Mouse (Mus musculus) small intestine, adult 2 months (tissue): ENCODE data around the gene Pard6b. TPM values are rescaled to one million over a fixed set of nuclear protein-coding genes. Genes with fewer than 3 reads are reported as not detected.
A peak's percentile ranks its signal among the peaks of the same experiment; 100 is the strongest.
"Not testable (repeated sequence)": the region's sequence is repeated elsewhere in the genome, so short reads cannot be mapped to it uniquely, and the experiment has no call there.

Experiments used
- H3K27ac ChIP-seq: fragments of 200-500 bp; 2 replicates; pipeline ENCODE4 v1.5.1; 2012; ENCODE audit warnings: low read depth, low read length, control low read depth, inconsistent platforms; ENCODE audit not compliant: insufficient read depth
- H3K27me3 ChIP-seq: fragments of 200-500 bp; 2 replicates; pipeline ENCODE4 v1.6.1; 2012; ENCODE audit warnings: mild to moderate bottlenecking, moderate library complexity, low read length, inconsistent platforms; ENCODE audit not compliant: control insufficient read depth, insufficient read depth
- H3K36me3 ChIP-seq: fragments of 200-500 bp; 2 replicates; pipeline ENCODE4 v1.6.1; 2012; ENCODE audit warnings: mild to moderate bottlenecking, low read length, control low read depth, inconsistent platforms; ENCODE audit not compliant: control insufficient read depth, insufficient read depth
- H3K4me1 ChIP-seq: fragments of 200-500 bp; 2 replicates; pipeline ENCODE4 v1.6.1; 2012; ENCODE audit warnings: low read length, inconsistent platforms, mixed read lengths; ENCODE audit not compliant: control insufficient read depth, insufficient read depth, insufficient read length
- H3K4me3 ChIP-seq: fragments of 200-500 bp; 2 replicates; pipeline ENCODE4 v1.5.1; 2012; ENCODE audit warnings: low read depth, mild to moderate bottlenecking, control low read depth, inconsistent platforms, low read length, moderate library complexity
- CTCF ChIP-seq: fragments of 200-500 bp; IDR thresholded peaks from 2 replicates; pipeline ENCODE4 v1.5.1; 2012; ENCODE audit warnings: low read depth, mild to moderate bottlenecking, control low read depth, inconsistent platforms, low read length, moderate library complexity, mixed read lengths; ENCODE audit not compliant: insufficient replicate concordance, insufficient read length; ENCODE audit errors: extremely low read depth
- POLR2A ChIP-seq: fragments of 200-500 bp; IDR thresholded peaks from 2 replicates; pipeline ENCODE4 v1.6.1; 2012; ENCODE audit warnings: low read depth, mild to moderate bottlenecking, control low read depth, inconsistent platforms, low read length, moderate library complexity
- WGBS: fragments of 180-500 bp; shearing (Covaris S2); methylation state at CpG from one replicate; pipeline ENCODE4 v1.1.7; 2018; 5-methylcytosine and 5-hydroxymethylcytosine counted together
- polyA plus RNA-seq: library from polyadenylated mRNA; depleted of rRNA; stranded (reverse); fragments of >200 nt; gene quantifications from 2 replicates; pipeline ENCODE4 v1.2.3, GENCODE M21; 2012

The Pard6b gene
- polyA plus RNA-seq, 1 experiment = 55.5 TPM

DNA sequence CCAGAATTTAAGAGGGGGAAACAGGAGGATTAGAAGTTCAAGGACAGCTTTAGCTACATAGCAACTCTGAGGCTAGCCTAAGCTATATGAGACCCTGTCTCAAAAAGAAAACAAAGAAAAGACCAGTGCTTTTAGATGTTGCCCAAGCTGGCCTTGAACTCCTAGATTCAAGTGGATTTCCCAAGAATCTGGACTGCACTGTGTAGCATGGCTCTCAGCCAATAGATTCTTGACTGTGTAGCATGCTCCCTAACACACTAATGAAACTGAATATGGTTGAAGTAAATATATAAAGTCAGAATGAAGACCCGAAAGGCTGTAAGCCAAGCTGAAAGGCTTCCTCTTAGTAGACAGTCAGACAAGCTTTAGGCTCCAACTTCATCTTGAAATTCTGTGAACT is 28.6 kb upstream of the Pard6b start:
- Histone ChIP-seq H3K27me3 (peaks cover 19% of the 10 kb centered on the region), H3K27ac (no peak overlapping the region), H3K4me1 (peaks cover 5% of the 10 kb centered on the region), H3K4me3 (no peak overlapping the region), H3K36me3 (no peaks in the 10 kb centered on the region)
- 90% methylated on average over 1 of the region's 1 CpGs for WGBS
- TF ChIP-seq POLR2A (no peak), CTCF (no peak)

DNA sequence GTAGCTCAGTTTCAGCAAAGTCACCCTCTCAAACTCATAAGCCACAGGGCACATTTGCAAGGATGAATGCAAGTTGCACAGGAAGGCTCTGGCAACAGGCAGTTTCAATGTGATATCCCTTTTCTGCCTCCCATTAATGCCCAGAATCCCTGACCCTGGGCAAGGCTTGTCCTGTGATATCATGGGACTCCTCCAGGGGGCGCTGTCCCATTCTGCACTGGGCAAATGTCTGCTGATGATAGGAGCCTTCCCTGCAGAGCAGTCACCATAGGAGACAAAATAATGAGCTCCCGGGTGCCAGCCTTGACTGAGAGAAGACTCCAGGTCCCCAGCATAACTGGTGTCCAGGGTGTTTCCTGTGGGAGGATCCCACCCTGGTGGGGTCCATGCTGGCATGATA is 28.1 kb upstream of the Pard6b start:
- 17% methylated on average over 2 of the region's 2 CpGs for WGBS
- Histone ChIP-seq H3K36me3 (no peaks in the 10 kb centered on the region), H3K27ac (no peak overlapping the region)

GRCm38 (mm10) chr2:168054142-168054541 is 26.7 kb upstream of the Pard6b start:
- H3K36me3 ChIP-seq = no peaks in the 10 kb centered on the region
- WGBS = 86% methylated on average over 11 of the region's 11 CpGs
- TF ChIP-seq POLR2A (no peak), CTCF (no peak)

More for the DNA sequence above, 28.1 kb upstream of the Pard6b start:
- H3K4me3 ChIP-seq = no peak overlapping the region
- H3K4me1 ChIP-seq = peaks cover 5% of the 10 kb centered on the region
- peaks cover 19% of the 10 kb centered on the region for H3K27me3 ChIP-seq
- TF ChIP-seq CTCF (peak; percentile 70; the same call in 1 of the 2 replicates), POLR2A (no peak)

GRCm38 (mm10) chr2:168055910-168056665 is 24.7 kb upstream of the Pard6b start:
- Histone ChIP-seq H3K27me3 (peaks cover 4% of the 10 kb centered on the region; the same call in 1 of the 2 replicates), H3K4me1 (no peaks in the 10 kb centered on the region; the same call in 1 of the 2 replicates), H3K27ac (no peak overlapping the region), H3K4me3 (no peak overlapping the region), H3K36me3 (no peaks in the 10 kb centered on the region)
- WGBS = 71% methylated on average over 14 of the region's 14 CpGs
- TF ChIP-seq POLR2A (no peak), CTCF (no peak)

More at GRCm38 (mm10) chr2:168054142-168054541, 26.7 kb upstream of the Pard6b start:
- no peak overlapping the region for H3K27ac ChIP-seq
- H3K27me3 ChIP-seq = peaks cover 19% of the 10 kb centered on the region
- H3K4me3 ChIP-seq = no peak overlapping the region
- H3K4me1 ChIP-seq = peaks cover 5% of the 10 kb centered on the region

DNA sequence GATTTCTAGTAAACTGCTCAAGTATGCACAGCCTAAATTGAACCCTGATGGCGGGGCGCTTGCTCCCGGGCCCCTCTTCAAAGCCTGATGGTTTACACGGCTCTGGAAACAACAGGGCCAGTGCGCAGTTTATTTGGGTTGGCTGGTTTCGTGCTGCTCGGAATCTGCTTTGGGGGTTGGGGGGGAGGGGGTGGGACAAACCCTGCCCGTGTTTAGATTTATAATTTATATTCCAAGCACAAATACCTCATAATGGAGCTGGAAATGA is 24.2 kb upstream of the Pard6b start:
- Histone ChIP-seq H3K4me3 (no peak overlapping the region), H3K27me3 (no peaks in the 10 kb centered on the region; the same call in 1 of the 2 replicates), H3K36me3 (no peaks in the 10 kb centered on the region), H3K4me1 (no peaks in the 10 kb centered on the region; the same call in 1 of the 2 replicates), H3K27ac (no peak overlapping the region)
- TF ChIP-seq CTCF = no peak
- TF ChIP-seq POLR2A = no peak
- 79% methylated on average over 8 of the region's 8 CpGs for WGBS

GRCm38 (mm10) chr2:168057876-168058275 is 22.9 kb upstream of the Pard6b start:
- H3K27me3 ChIP-seq, H3K36me3 ChIP-seq, H3K4me3 ChIP-seq, H3K27ac ChIP-seq, H3K4me1 ChIP-seq: not testable (repeated sequence)
- 80% methylated on average over 2 of the region's 2 CpGs for WGBS

DNA sequence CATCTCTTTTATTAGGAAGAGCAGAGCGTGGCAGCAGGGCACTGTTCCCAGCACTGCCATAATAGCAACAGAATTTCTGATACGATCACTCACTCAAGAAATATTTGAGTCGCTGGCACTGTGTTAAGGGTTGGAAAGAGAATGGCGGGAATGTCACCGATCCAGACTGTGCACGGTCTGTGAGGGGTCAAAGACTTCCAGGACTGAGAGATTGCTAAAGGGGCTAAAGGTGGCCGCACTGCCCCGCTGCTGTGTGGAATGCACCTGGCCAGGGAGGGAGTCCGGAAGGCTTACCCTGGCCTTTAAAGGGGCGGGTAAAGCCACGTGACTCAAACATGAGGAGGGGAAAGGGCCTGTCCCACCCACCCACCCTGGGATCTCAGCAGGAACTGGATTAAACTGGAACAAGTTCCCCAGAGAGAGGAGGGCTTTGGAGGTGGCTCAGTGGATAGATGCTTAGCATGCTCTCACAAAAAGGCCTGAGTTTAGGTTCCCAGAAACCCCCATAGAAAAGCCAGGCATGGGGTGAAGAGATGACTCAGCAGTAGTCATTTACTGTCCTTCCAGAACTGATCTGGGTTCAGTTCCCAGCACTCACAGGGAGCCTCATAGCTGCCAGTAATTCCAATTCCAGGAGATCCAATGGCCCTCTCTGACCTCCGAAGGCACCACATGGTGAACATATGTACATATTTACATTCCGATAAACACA is 22.2 kb upstream of the Pard6b start:
- no peak overlapping the region for H3K27ac ChIP-seq
- 39% methylated on average over 13 of the region's 13 CpGs for WGBS
- H3K4me1 ChIP-seq = no peaks in the 10 kb centered on the region; the same call in 1 of the 2 replicates
- TF ChIP-seq CTCF = no peak
- no peak for TF ChIP-seq POLR2A
- no peaks in the 10 kb centered on the region for H3K27me3 ChIP-seq
- no peak overlapping the region for H3K4me3 ChIP-seq
- H3K36me3 ChIP-seq = no peaks in the 10 kb centered on the region
